Comparison of ENCODE assay signal across 17 mouse cellular contexts in genomic region chr14:34317431-34317830, GRCm38 (mm10). TPM values are rescaled to one million over a fixed set of nuclear protein-coding genes. Genes with fewer than 3 reads are reported as not detected.
"Had no signal": no experiment of that assay in that cellular context is flagged by ENCODE, and none has a peak within 500 bp of the region (broad histone marks: within the 10 kb centered on the region; RNA-seq: fewer than 3 reads in every experiment).

No protein-coding gene starts in this region.

- DNase-seq: kidney, postnatal 25 days; lung, postnatal 14 days; right cerebral cortex, adult 18-20 months; right cerebral cortex, postnatal 25 days; thymus, postnatal 14 days had no signal

- ATAC-seq: midbrain, embryonic 16.5 days had no signal

- H3K27me3 ChIP-seq: liver, embryonic 15.5 days; lung, embryonic 15.5 days; midbrain, embryonic 12.5 days; neural tube, embryonic 15.5 days had no signal

- H3K27ac ChIP-seq: left cerebral cortex, adult 2 months; limb, embryonic 10.5 days; liver, embryonic 15.5 days; lung, embryonic 15.5 days; midbrain, embryonic 12.5 days; neural tube, embryonic 15.5 days had no signal

- H3K9me3 ChIP-seq: limb, embryonic 10.5 days; liver, embryonic 15.5 days; lung, embryonic 15.5 days; midbrain, embryonic 12.5 days; neural tube, embryonic 15.5 days had no signal

- H3K4me1 ChIP-seq: liver, embryonic 15.5 days had no signal

- H3K4me3 ChIP-seq: left cerebral cortex, adult 2 months; limb, embryonic 10.5 days; liver, embryonic 15.5 days; lung, embryonic 15.5 days; midbrain, embryonic 12.5 days; neural tube, embryonic 15.5 days had no signal

RNA-seq across cellular contexts. Expression of gene Fam25c, which starts 37.8 kb away (rescaled TPM):
- total RNA-seq: layer of hippocampus, postnatal 25 days; left cerebral cortex, adult 2 months; left cerebral cortex, postnatal 14 days; megakaryocyte-erythroid progenitor cell, adult 5-6 weeks had no signal
- polyA plus RNA-seq: limb, embryonic 10.5 days; lung, embryonic 15.5 days; midbrain, embryonic 12.5 days; midbrain, embryonic 16.5 days; neural tube, embryonic 11.5 days; neural tube, embryonic 15.5 days; small intestine, adult 2 months had no signal

RNA-seq across cellular contexts. Expression of gene Sncg, which starts 57.2 kb away (rescaled TPM):
- total RNA-seq: megakaryocyte-erythroid progenitor cell, adult 5-6 weeks had no signal

RNA-seq across cellular contexts. Expression of gene Mmrn2, which starts 57.8 kb away (rescaled TPM):
- total RNA-seq: megakaryocyte-erythroid progenitor cell, adult 5-6 weeks had no signal
